Mouse (Mus musculus) liver, embryonic 14.5 days (tissue): Measurements from ENCODE around the gene Spata5.

ENCODE experiments used
- CTCF ChIP-seq: IDR thresholded peaks from 2 replicates; pipeline ENCODE4 v1.5.1; 2016; ENCODE audit warnings: antibody characterized with exemption, low read depth, control low read depth
- EP300 ChIP-seq: IDR thresholded peaks from 2 replicates; pipeline ENCODE4 v1.6.1; 2016; ENCODE audit warnings: antibody characterized with exemption, low read depth

GRCm38 (mm10) chr3:37455992-37456391 is 36.3 kb downstream of the Spata5 start:
- TF ChIP-seq CTCF (no peak), EP300 (no peak)
